Mouse (Mus musculus): ENCODE measurements around the gene Pgm3.
"Not testable (repeated sequence)": the region's sequence is repeated elsewhere in the genome, so short reads cannot be mapped to it uniquely, and the experiment has no call there.

Pgm3 gene

GRCm38 (mm10) chr9:86571540-86572135 lies at the start of gene Pgm3, which contains the start of gene Rwdd2a:
TSS of gene Pgm3 (minus strand) at chr9:86571842.
TSS of gene Rwdd2a (plus strand) at chr9:86571991.
- DNase-seq (ENCODE audit: low spot score), result peak; percentile 94

GRCm38 (mm10) chr9:86619341-86620139 lies 47.9 kb upstream of the Pgm3 start:
- no peak for DNase-seq (ENCODE audit: low spot score)

- DNase-seq (ENCODE audit: low spot score), result no peak
Measured at GRCm38 (mm10) chr9:86617837-86618492, 46.3 kb upstream of the Pgm3 start.

DNA sequence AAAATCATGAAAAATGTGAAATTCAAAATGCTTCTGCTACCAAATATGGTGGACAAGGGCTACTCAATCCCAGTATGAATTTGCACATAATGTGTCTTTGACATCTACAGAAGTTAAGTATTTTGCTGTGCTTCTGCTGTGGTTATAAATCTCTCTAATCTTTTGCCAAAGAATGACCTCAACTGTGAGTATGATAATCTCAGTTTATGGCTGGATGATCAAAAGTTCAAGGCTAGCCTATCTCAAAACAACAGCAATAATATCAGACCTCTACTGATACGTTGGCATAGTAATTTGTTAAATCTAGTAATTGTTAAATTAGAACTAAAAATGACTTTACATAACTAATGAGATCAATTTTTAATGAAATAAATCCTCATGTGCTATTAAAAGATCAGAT lies 44.1 kb upstream of the Pgm3 start:
- no peak for DNase-seq (ENCODE audit: low spot score)

DNA sequence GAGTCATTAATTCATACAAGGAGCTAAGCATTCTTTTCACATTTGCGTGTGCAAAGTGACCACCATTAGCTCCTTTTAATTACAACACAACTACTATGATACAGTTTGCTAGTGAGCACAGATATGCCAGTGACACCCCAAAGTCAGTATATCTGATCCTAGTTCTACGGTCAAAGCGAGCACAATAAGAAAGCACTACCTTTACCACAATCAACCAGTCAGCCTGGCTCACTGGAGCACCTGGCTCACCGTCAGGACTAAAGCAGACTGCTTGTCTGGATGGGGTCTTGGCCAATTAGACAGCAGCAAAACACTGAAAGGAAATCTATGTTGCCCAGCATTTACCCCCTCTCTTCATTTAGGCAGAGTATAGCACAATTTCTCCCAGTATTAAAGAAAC lies 40.4 kb upstream of the Pgm3 start:
- DNase-seq (ENCODE audit: low spot score), result no peak

DNA sequence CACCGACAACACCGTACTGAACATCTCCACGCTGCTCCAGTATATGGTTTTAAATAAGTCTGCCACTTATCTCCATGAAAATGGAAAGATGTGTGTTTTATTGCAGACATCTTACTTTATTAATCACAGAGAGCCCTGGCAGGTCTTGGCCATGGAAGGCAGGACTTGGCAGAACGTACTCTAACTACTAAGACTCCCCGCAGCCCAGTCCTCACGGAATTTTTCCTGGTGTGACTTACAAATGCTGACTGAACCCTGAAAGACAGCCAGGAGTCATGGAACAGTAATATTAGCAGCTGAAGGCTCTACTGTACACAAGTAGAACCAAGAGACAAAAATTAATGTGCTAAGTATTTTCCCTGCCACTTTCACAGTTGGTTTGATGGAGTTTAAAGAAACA lies 34.1 kb upstream of the Pgm3 start:
- no peak for DNase-seq (ENCODE audit: low spot score)

GRCm38 (mm10) chr9:86599723-86600303 lies 28.2 kb upstream of the Pgm3 start:
- DNase-seq (ENCODE audit: low spot score), result no peak

DNA sequence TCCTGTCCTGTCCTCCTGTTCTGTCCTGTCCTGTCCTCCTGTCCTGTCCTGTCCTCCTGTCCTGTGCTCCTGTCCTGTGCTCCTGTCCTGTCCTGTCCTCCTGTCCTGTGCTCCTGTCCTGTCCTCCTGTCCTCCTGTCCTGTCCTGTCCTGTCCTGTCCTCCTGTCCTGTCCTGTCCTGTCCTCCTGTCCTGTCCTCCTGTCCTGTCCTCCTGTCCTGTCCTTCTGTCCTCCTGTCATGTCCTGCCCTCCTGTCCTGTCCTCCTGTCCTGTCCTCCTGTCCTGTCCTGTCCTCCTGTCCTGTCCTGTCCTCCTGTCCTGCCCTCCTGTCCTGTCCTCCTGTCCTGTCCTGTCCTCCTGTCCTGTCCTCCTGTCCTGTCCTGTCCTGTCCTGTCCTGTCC lies 25.3 kb upstream of the Pgm3 start:
- not testable (repeated sequence) for DNase-seq (ENCODE audit: low spot score)

DNA sequence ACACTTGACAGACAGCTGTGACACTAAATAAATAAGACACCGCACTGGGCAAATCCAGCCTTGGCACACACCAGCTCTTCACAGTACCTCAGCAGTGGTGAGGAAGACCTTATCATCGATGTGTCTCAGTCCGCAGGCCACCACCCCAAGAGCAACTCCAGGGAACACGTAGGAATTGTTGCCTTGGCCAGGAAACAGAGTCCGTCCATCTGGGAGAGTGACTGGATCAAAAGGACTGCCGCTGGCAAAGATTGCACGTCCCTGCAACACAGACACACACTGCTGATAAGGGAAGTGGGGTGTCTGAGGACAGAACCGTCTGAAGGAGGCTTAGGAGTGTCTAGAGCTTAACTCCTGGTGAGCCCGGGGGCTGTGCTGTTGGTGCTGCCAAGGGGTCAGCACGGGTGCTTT lies 22.7 kb upstream of the Pgm3 start:
- DNase-seq (ENCODE audit: low spot score), result not testable (repeated sequence)

- DNase-seq (ENCODE audit: low spot score), result peak; percentile 50
Measured at GRCm38 (mm10) chr9:86592676-86593668, 21.3 kb upstream of the Pgm3 start.

GRCm38 (mm10) chr9:86587019-86587795 lies 15.6 kb upstream of the Pgm3 start:
- no peak for DNase-seq (ENCODE audit: low spot score)

- DNase-seq (ENCODE audit: low spot score), result peak; percentile 74
Measured at GRCm38 (mm10) chr9:86583740-86584139, 12.1 kb upstream of the Pgm3 start.

DNA sequence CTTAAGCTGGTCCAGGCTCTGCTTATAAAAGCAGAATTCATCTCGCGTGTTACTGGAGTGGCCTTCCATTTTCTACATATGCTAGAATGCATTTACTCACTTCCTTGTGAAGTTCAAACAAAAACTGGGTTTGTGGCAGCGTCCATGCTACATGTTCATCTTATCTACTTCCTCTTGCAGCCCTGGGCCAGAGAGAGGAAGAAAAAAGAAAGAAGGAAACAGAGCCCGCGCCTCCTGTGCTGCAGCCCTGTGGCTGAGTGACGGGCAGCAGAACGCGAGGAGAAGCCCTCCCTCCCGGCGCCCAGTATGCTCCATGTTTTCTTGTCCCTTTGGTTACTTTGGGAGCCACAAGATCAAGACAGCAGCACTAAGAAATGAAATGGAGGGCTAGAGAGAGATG lies 8.0 kb upstream of the Pgm3 start:
- no peak for DNase-seq (ENCODE audit: low spot score)

- no peak for DNase-seq (ENCODE audit: low spot score)
Measured at GRCm38 (mm10) chr9:86575178-86575577, 3.5 kb upstream of the Pgm3 start.

DNA sequence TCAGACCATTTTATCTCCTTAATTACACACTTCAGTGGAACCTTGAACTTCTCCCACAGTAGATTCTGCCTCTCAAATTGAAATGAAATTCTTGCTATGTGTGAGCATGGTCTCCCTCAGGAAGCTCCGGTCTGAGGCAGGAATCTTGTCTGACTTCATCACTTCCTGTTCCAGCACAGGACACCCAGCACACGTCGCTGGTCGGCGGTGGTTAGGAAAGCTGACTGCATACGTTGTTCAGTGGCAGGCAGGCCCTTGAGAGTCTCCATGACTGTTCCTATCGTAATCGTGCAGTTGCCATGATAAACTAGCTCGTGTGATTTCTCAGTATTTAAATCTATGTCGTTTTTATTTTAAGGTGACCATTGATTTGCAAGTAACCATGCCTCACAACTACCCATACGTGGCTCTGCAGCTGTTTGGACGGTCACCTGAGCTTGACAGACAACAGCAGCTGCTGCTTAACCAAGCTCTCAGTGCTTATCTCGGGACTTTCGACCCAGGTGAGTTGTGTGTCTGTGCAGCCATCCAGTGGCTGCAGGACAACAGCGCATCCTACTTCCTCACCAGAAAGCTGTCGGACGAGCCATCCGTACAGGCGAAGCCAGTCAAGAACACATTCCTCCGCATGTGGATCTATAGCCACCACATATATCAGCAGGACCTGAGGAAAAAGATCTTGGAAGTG lies 2.1 kb upstream of the Pgm3 start:
- no peak for DNase-seq (ENCODE audit: low spot score)

DNA sequence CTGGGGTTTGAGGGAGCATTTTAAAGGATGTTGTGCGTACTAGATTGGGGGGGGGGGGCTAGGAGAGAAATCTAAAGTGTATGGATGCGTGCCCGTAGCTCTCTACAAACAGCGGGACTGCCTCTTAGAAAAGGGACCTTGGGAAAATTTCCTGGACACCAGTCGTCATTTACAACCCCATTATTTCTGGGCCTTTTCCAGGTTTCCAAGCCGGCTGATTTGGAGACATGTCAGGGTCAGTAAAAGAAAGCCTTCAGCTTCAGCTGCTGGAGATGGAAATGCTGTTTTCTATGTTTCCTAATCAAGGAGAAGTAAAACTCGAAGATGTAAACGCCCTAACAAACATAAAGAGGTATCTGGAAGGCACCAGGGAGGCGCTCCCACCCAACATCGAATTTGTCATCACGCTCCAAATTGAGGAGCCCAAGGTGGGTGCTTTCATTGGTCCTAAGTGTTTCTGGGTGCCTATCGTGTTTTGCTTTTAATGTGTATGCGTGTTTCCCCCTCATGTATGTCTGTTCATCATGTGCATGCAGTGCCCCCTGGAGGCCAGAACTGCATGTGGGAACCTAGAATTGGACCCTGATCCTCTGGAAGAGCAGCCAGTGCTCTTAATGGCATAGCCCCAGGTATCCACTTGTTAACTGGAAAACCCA lies 1.1 kb upstream of the Pgm3 start:
- peak; percentile 59 for DNase-seq (ENCODE audit: low spot score)

DNA sequence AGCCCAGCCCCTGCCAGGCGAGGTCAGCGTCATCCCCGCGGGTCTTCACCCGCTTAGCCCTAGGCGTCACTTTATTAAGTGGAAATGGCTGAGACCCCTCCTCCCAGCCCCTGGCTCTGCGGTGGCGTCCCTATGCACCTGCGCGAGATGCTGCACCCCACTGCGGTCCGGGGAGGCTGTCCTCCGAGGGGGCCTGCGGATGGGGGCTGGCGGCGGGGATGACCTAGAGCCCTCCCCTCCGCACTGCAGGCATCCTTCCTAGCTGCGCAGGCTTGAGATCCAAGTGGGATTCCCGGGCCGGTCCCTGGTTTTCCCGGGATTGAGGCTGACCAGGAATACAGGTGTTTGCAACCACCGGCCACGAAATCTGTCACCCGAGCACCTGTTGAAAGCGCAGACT lies 554 bp upstream of the Pgm3 start:
- no peak for DNase-seq (ENCODE audit: low spot score)

DNA sequence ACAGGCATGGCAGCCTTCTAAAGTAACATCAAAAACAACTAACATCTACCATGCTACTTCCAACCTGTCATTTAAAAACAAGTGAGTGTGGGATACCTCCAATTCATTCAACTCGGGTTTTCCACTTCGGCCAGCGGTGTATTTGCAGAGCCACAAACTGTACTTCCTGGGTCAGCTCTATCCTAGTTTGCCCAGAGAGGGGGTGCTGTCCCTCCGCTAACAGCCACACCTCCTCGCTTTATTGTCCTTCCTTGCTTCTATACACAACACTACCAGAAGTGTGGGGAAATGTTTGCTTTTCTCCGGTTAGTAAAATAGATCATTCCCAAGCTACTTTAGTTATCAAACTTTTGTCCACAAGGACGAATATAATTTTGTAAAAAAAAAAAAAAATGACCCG lies 696 bp downstream of the Pgm3 start:
- peak; percentile 22 for DNase-seq (ENCODE audit: low spot score)

GRCm38 (mm10) chr9:86570261-86570890 lies 1.3 kb downstream of the Pgm3 start:
- no peak for DNase-seq (ENCODE audit: low spot score)

All from adipocyte (in vitro differentiated cells).